Mouse (Mus musculus): Measurements from ENCODE around the gene Ppp2r5e. TPM values are rescaled to one million over a fixed set of nuclear protein-coding genes. Genes with fewer than 3 reads are reported as not detected.
"Not testable (repeated sequence)": the region's sequence is repeated elsewhere in the genome, so short reads cannot be mapped to it uniquely, and the experiment has no call there.

Ppp2r5e gene
- polyA plus RNA-seq, 1 experiment from 2014 or later, result 21.4 TPM

- no peak for ATAC-seq
- Histone ChIP-seq H3K27me3 (no peaks in the 10 kb centered on the region), H3K36me3 (no peaks in the 10 kb centered on the region), H3K4me1 (replicated peaks) (no peaks in the 10 kb centered on the region; the same call in 1 of the 2 replicates), H3K9ac (replicated peaks) (no peak overlapping the region), H3K4me3 (replicated peaks) (no peak overlapping the region), H3K9me3 (no peaks in the 10 kb centered on the region), H3K27ac (no peak overlapping the region), H3K4me2 (replicated peaks) (no peak overlapping the region)
- WGBS, result 78% methylated on average over 4 of the region's 4 CpGs
Observed at GRCm38 (mm10) chr12:75502664-75503063, 93.4 kb downstream of the Ppp2r5e start.

GRCm38 (mm10) chr12:75497698-75498097 lies 98.3 kb downstream of the Ppp2r5e start:
- no peaks in the 10 kb centered on the region for H3K9me3 ChIP-seq
- H3K27me3 ChIP-seq, result no peaks in the 10 kb centered on the region
- ATAC-seq, result no peak
- no peaks in the 10 kb centered on the region for H3K36me3 ChIP-seq
- H3K9ac ChIP-seq (replicated peaks), result no peak overlapping the region
- no peak overlapping the region for H3K27ac ChIP-seq
- H3K4me3 ChIP-seq (replicated peaks), result no peak overlapping the region
- WGBS, result 91% methylated on average over 1 of the region's 1 CpGs
- no peak overlapping the region for H3K4me2 ChIP-seq (replicated peaks)
- no peaks in the 10 kb centered on the region; the same call in 1 of the 2 replicates for H3K4me1 ChIP-seq (replicated peaks)

GRCm38 (mm10) chr12:75495636-75496035 lies 100.4 kb downstream of the Ppp2r5e start:
- Histone ChIP-seq H3K4me2 (replicated peaks) (no peak overlapping the region), H3K9me3 (no peaks in the 10 kb centered on the region), H3K4me3 (replicated peaks) (no peak overlapping the region), H3K27ac (no peak overlapping the region), H3K9ac (replicated peaks) (no peak overlapping the region), H3K27me3 (no peaks in the 10 kb centered on the region), H3K4me1 (replicated peaks) (no peaks in the 10 kb centered on the region), H3K36me3 (peaks cover under 1% of the 10 kb centered on the region; the same call in 1 of the 2 replicates)
- no peak for ATAC-seq
- 94% methylated on average over 3 of the region's 3 CpGs for WGBS

GRCm38 (mm10) chr12:75494643-75495042 lies 101.4 kb downstream of the Ppp2r5e start:
- 92% methylated on average over 3 of the region's 3 CpGs for WGBS
- no peak overlapping the region for H3K4me3 ChIP-seq (replicated peaks)
- no peak overlapping the region for H3K27ac ChIP-seq
- H3K4me2 ChIP-seq (replicated peaks), result no peak overlapping the region
- no peaks in the 10 kb centered on the region for H3K9me3 ChIP-seq
- ATAC-seq, result no peak
- no peaks in the 10 kb centered on the region for H3K4me1 ChIP-seq (replicated peaks)
- H3K36me3 ChIP-seq, result peaks cover 4% of the 10 kb centered on the region; the same call in 1 of the 2 replicates
- H3K27me3 ChIP-seq, result no peaks in the 10 kb centered on the region
- no peak overlapping the region for H3K9ac ChIP-seq (replicated peaks)

- 83% methylated on average over 3 of the region's 3 CpGs for WGBS
- Histone ChIP-seq H3K4me2 (replicated peaks) (no peak overlapping the region), H3K36me3 (peaks cover 4% of the 10 kb centered on the region; the same call in 1 of the 2 replicates), H3K4me1 (replicated peaks) (no peaks in the 10 kb centered on the region), H3K27ac (no peak overlapping the region), H3K27me3 (no peaks in the 10 kb centered on the region), H3K9me3 (no peaks in the 10 kb centered on the region), H3K9ac (replicated peaks) (no peak overlapping the region), H3K4me3 (replicated peaks) (no peak overlapping the region)
- ATAC-seq, result no peak
Observed at GRCm38 (mm10) chr12:75492549-75493327, 103.3 kb downstream of the Ppp2r5e start.

GRCm38 (mm10) chr12:75492148-75492547 lies 103.9 kb downstream of the Ppp2r5e start:
- WGBS, result 95% methylated on average over 3 of the region's 3 CpGs
- H3K4me1 ChIP-seq (replicated peaks); H3K27me3 ChIP-seq: not testable (repeated sequence)

GRCm38 (mm10) chr12:75487500-75487899 lies 108.5 kb downstream of the Ppp2r5e start:
- no peak overlapping the region for H3K9ac ChIP-seq (replicated peaks)
- no peaks in the 10 kb centered on the region for H3K27me3 ChIP-seq
- H3K4me1 ChIP-seq (replicated peaks), result no peaks in the 10 kb centered on the region
- H3K9me3 ChIP-seq, result no peaks in the 10 kb centered on the region
- ATAC-seq, result no peak
- no peak overlapping the region for H3K4me2 ChIP-seq (replicated peaks)
- H3K4me3 ChIP-seq (replicated peaks), result no peak overlapping the region
- H3K36me3 ChIP-seq, result peaks cover 4% of the 10 kb centered on the region; the same call in 1 of the 2 replicates
- H3K27ac ChIP-seq, result no peak overlapping the region
- WGBS, result 92% methylated on average over 2 of the region's 2 CpGs

More at GRCm38 (mm10) chr12:75492148-75492547, 103.9 kb downstream of the Ppp2r5e start:
- not testable (repeated sequence) for H3K9ac ChIP-seq (replicated peaks); ATAC-seq; H3K4me3 ChIP-seq (replicated peaks); H3K9me3 ChIP-seq; H3K4me2 ChIP-seq (replicated peaks); H3K27ac ChIP-seq; H3K36me3 ChIP-seq

- H3K4me2 ChIP-seq (replicated peaks), result no peak overlapping the region
- H3K36me3 ChIP-seq, result peaks cover 4% of the 10 kb centered on the region; the same call in 1 of the 2 replicates
- H3K9ac ChIP-seq (replicated peaks), result no peak overlapping the region
- WGBS, result 95% methylated on average over 3 of the region's 3 CpGs
- H3K9me3 ChIP-seq, result no peaks in the 10 kb centered on the region
- H3K4me3 ChIP-seq (replicated peaks), result no peak overlapping the region
- H3K27me3 ChIP-seq, result no peaks in the 10 kb centered on the region
- ATAC-seq, result no peak
- no peaks in the 10 kb centered on the region for H3K4me1 ChIP-seq (replicated peaks)
- H3K27ac ChIP-seq, result no peak overlapping the region
Observed at GRCm38 (mm10) chr12:75486568-75487286, 109.3 kb downstream of the Ppp2r5e start.

GRCm38 (mm10) chr12:75482781-75483180 lies 113.3 kb downstream of the Ppp2r5e start:
- Histone ChIP-seq H3K9ac (replicated peaks) (no peak overlapping the region), H3K27ac (no peak overlapping the region), H3K4me3 (replicated peaks) (no peak overlapping the region), H3K9me3 (no peaks in the 10 kb centered on the region), H3K36me3 (no peaks in the 10 kb centered on the region), H3K4me2 (replicated peaks) (no peak overlapping the region), H3K4me1 (replicated peaks) (peaks cover 7% of the 10 kb centered on the region; the same call in 1 of the 2 replicates), H3K27me3 (no peaks in the 10 kb centered on the region)
- ATAC-seq, result no peak
- WGBS, result 95% methylated on average over 3 of the region's 3 CpGs

GRCm38 (mm10) chr12:75482015-75482414 lies 114.0 kb downstream of the Ppp2r5e start:
- no peak overlapping the region for H3K4me2 ChIP-seq (replicated peaks)
- no peak for ATAC-seq
- H3K27me3 ChIP-seq, result no peaks in the 10 kb centered on the region
- WGBS, result 96% methylated on average over 4 of the region's 4 CpGs
- peaks cover 7% of the 10 kb centered on the region; the same call in 1 of the 2 replicates for H3K4me1 ChIP-seq (replicated peaks)
- H3K36me3 ChIP-seq, result no peaks in the 10 kb centered on the region
- no peak overlapping the region for H3K9ac ChIP-seq (replicated peaks)
- H3K4me3 ChIP-seq (replicated peaks), result no peak overlapping the region
- no peak overlapping the region for H3K27ac ChIP-seq
- no peaks in the 10 kb centered on the region for H3K9me3 ChIP-seq

GRCm38 (mm10) chr12:75480031-75480430 lies 116.0 kb downstream of the Ppp2r5e start:
- Histone ChIP-seq H3K9me3 (no peaks in the 10 kb centered on the region), H3K36me3 (no peaks in the 10 kb centered on the region), H3K9ac (replicated peaks) (no peak overlapping the region), H3K4me1 (replicated peaks) (peaks cover 7% of the 10 kb centered on the region; the same call in 1 of the 2 replicates), H3K27ac (no peak overlapping the region), H3K4me2 (replicated peaks) (no peak overlapping the region), H3K27me3 (no peaks in the 10 kb centered on the region), H3K4me3 (replicated peaks) (no peak overlapping the region)
- ATAC-seq, result no peak
- 95% methylated on average over 8 of the region's 8 CpGs for WGBS

- Histone ChIP-seq H3K9ac (replicated peaks) (no peak overlapping the region), H3K27me3 (no peaks in the 10 kb centered on the region), H3K36me3 (no peaks in the 10 kb centered on the region), H3K4me2 (replicated peaks) (no peak overlapping the region), H3K27ac (no peak overlapping the region), H3K9me3 (no peaks in the 10 kb centered on the region), H3K4me3 (replicated peaks) (no peak overlapping the region), H3K4me1 (replicated peaks) (peaks cover 7% of the 10 kb centered on the region; the same call in 1 of the 2 replicates)
- no peak for ATAC-seq
- 83% methylated on average over 8 of the region's 8 CpGs for WGBS
Observed at GRCm38 (mm10) chr12:75479375-75479898, 116.6 kb downstream of the Ppp2r5e start.

Data from midbrain, embryonic 13.5 days (tissue).